Mouse (Mus musculus): ENCODE measurements at regions not wholly inside any gene's neighbourhood (a gene's known extent, or its start where the extent isn't known, plus 50 kb on each side); places are given as distances from the start of the nearest gene placed in this dataset.

DNA sequence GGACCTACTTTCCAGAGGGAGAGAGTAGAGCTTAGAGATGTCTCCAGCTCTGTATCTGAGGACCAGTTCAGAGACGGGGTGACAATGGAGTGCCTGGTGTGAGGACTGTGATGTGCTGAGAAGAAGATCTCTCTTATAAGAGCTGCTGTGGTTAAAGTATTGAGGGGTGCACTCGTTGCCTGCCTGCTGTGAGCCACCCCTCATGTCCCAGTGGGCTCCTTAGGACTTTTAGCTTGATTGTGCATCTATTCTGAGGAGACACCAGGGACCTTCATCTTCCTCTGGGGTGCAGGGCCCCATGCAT lies 96.9 kb downstream of the Hhipl2 start:
- TF ChIP-seq USF1 (IDR thresholded peaks at IDR 0.05; ENCODE audit: low read depth), result no peak
- no peak for TF ChIP-seq CEBPB (IDR thresholded peaks at IDR 0.05; ENCODE audit: insufficient read depth, poor library complexity, severe bottlenecking)
- no peak for TF ChIP-seq POLR2AphosphoS2 (IDR thresholded peaks at IDR 0.05; ENCODE audit: insufficient read length, low read depth)
- no peak for TF ChIP-seq TCF3 (IDR thresholded peaks at IDR 0.05; ENCODE audit: insufficient read length, low read depth)
- TF ChIP-seq SRF (IDR thresholded peaks at IDR 0.05; ENCODE audit: control insufficient read depth, insufficient read length, low read depth), result no peak
- TF ChIP-seq POLR2A (IDR thresholded peaks at IDR 0.05; ENCODE audit: insufficient read length, low read depth), result no peak
- no peak for TF ChIP-seq MYOD1 (IDR thresholded peaks at IDR 0.05; ENCODE audit: control insufficient read depth in 1 of 3, insufficient read length in 2 of 3, low read depth in 2 of 3)
- no peak for TF ChIP-seq TCF12 (IDR thresholded peaks at IDR 0.05; ENCODE audit: insufficient read depth, poor library complexity, severe bottlenecking)
- TF ChIP-seq MYOG (IDR thresholded peaks at IDR 0.05; ENCODE audit: control insufficient read depth in 1 of 3, insufficient read depth in 1 of 3, insufficient read length in 2 of 3, low read depth in 2 of 3), result no peak
- TF ChIP-seq MAX (IDR thresholded peaks at IDR 0.05; ENCODE audit: low read depth), result no peak
- no peak for TF ChIP-seq E2F4 (IDR thresholded peaks at IDR 0.05; ENCODE audit: insufficient read depth)
- no peak for TF ChIP-seq REST (IDR thresholded peaks at IDR 0.05; ENCODE audit: insufficient read depth, insufficient read length)
- Histone ChIP-seq H3ac (ENCODE audit: control insufficient read depth, insufficient read length) (no peak overlapping the region), H3K36me3 (ENCODE audit: control insufficient read depth, insufficient read depth) (no peaks in the 10 kb centered on the region), H3K4me2 (ENCODE audit: low read depth) (no peak overlapping the region), H3K4me3 (no peak overlapping the region), H3K27me3 (ENCODE audit: control insufficient read depth, insufficient read depth, insufficient read length) (no peaks in the 10 kb centered on the region), H3K79me2 (ENCODE audit: control insufficient read depth, insufficient read depth) (no peaks in the 10 kb centered on the region)

DNA sequence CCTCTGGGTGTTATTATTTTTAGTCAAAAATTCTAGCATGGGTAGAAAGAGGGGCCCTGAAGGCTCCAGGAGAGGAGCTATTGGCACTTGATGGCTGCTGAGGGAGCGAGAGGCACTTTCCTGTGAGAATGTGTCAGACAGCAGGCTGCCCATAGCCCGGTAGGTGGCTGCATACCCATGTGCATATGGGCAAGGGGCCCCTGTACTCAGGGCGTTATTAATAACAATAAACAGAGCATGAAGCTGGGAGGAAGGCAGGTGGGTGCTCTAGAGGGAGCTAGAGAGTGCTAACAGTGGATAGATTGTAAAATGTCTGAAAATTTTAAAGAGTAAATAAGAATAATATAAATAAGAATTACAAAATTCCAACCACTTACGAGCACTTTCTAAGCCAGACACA lies 98.2 kb downstream of the Hhipl2 start:
- Histone ChIP-seq H3K4me2 (ENCODE audit: low read depth) (no peak overlapping the region), H3K4me3 (no peak overlapping the region)
- TF ChIP-seq TCF3 (IDR thresholded peaks at IDR 0.05; ENCODE audit: insufficient read length, low read depth), result no peak
- no peak for TF ChIP-seq CEBPB (IDR thresholded peaks at IDR 0.05; ENCODE audit: insufficient read depth, poor library complexity, severe bottlenecking)
- no peak for TF ChIP-seq REST (IDR thresholded peaks at IDR 0.05; ENCODE audit: insufficient read depth, insufficient read length)
- no peak for TF ChIP-seq MYOG (IDR thresholded peaks at IDR 0.05; ENCODE audit: control insufficient read depth in 1 of 3, insufficient read depth in 1 of 3, insufficient read length in 2 of 3, low read depth in 2 of 3)
- TF ChIP-seq USF1 (IDR thresholded peaks at IDR 0.05; ENCODE audit: low read depth), result no peak
- TF ChIP-seq TCF12 (IDR thresholded peaks at IDR 0.05; ENCODE audit: insufficient read depth, poor library complexity, severe bottlenecking), result no peak
- no peak for TF ChIP-seq POLR2AphosphoS2 (IDR thresholded peaks at IDR 0.05; ENCODE audit: insufficient read length, low read depth)
- TF ChIP-seq MAX (IDR thresholded peaks at IDR 0.05; ENCODE audit: low read depth), result no peak

GRCm38 (mm10) chr1:183517236-183517635 lies 99.2 kb downstream of the Hhipl2 start:
- Histone ChIP-seq H3K4me2 (ENCODE audit: low read depth) (no peak overlapping the region), H3K4me3 (no peak overlapping the region), H3K79me2 (ENCODE audit: control insufficient read depth, insufficient read depth) (no peaks in the 10 kb centered on the region), H3K27me3 (ENCODE audit: control insufficient read depth, insufficient read depth, insufficient read length) (no peaks in the 10 kb centered on the region), H3ac (ENCODE audit: control insufficient read depth, insufficient read length) (no peak overlapping the region), H3K36me3 (ENCODE audit: control insufficient read depth, insufficient read depth) (no peaks in the 10 kb centered on the region)
- TF ChIP-seq MAX (IDR thresholded peaks at IDR 0.05; ENCODE audit: low read depth) (no peak), TCF12 (IDR thresholded peaks at IDR 0.05; ENCODE audit: insufficient read depth, poor library complexity, severe bottlenecking) (no peak), POLR2AphosphoS2 (IDR thresholded peaks at IDR 0.05; ENCODE audit: insufficient read length, low read depth) (no peak), MYOG (IDR thresholded peaks at IDR 0.05; ENCODE audit: control insufficient read depth in 1 of 3, insufficient read depth in 1 of 3, insufficient read length in 2 of 3, low read depth in 2 of 3) (no peak), USF1 (IDR thresholded peaks at IDR 0.05; ENCODE audit: low read depth) (no peak)

More for the DNA sequence above, 98.2 kb downstream of the Hhipl2 start:
- Histone ChIP-seq H3K36me3 (ENCODE audit: control insufficient read depth, insufficient read depth) (no peaks in the 10 kb centered on the region), H3K79me2 (ENCODE audit: control insufficient read depth, insufficient read depth) (no peaks in the 10 kb centered on the region), H3ac (ENCODE audit: control insufficient read depth, insufficient read length) (no peak overlapping the region), H3K27me3 (ENCODE audit: control insufficient read depth, insufficient read depth, insufficient read length) (no peaks in the 10 kb centered on the region)

DNA sequence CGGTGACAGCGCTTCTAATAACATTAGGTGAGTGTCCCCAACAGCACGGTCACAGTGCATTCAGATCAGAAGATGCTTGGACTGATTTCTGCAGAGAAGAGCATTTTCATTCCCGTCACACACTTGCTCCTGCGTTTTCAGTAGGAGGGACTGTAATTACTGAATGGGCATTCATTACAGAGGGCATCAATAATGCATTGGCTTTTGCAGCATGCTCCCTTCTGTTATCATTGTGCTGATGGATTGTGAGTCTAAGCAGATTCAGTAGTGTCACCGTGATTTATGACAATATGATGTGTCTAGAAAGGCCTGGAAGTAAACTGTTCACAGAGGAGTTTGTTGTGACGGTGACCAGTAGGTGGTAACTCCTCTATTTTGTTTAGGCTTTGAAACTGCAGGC lies 103.6 kb downstream of the Hhipl2 start:
- H3K79me2 ChIP-seq (ENCODE audit: control insufficient read depth, insufficient read depth), result no peaks in the 10 kb centered on the region
- H3K36me3 ChIP-seq (ENCODE audit: control insufficient read depth, insufficient read depth), result no peaks in the 10 kb centered on the region
- H3K4me3 ChIP-seq, result no peak overlapping the region
- TF ChIP-seq MYOG (IDR thresholded peaks at IDR 0.05; ENCODE audit: control insufficient read depth in 1 of 3, insufficient read depth in 1 of 3, insufficient read length in 2 of 3, low read depth in 2 of 3) (no peak), SRF (IDR thresholded peaks at IDR 0.05; ENCODE audit: control insufficient read depth, insufficient read length, low read depth) (no peak), CEBPB (IDR thresholded peaks at IDR 0.05; ENCODE audit: insufficient read depth, poor library complexity, severe bottlenecking) (no peak), TCF3 (IDR thresholded peaks at IDR 0.05; ENCODE audit: insufficient read length, low read depth) (no peak), REST (IDR thresholded peaks at IDR 0.05; ENCODE audit: insufficient read depth, insufficient read length) (no peak), MAX (IDR thresholded peaks at IDR 0.05; ENCODE audit: low read depth) (no peak)
- no peaks in the 10 kb centered on the region for H3K27me3 ChIP-seq (ENCODE audit: control insufficient read depth, insufficient read depth, insufficient read length)
- H3ac ChIP-seq (ENCODE audit: control insufficient read depth, insufficient read length), result no peak overlapping the region
- H3K4me2 ChIP-seq (ENCODE audit: low read depth), result no peak overlapping the region

- Histone ChIP-seq H3K79me2 (ENCODE audit: control insufficient read depth, insufficient read depth) (no peaks in the 10 kb centered on the region), H3K4me3 (no peak overlapping the region), H3ac (ENCODE audit: control insufficient read depth, insufficient read length) (no peak overlapping the region), H3K4me2 (ENCODE audit: low read depth) (no peak overlapping the region), H3K36me3 (ENCODE audit: control insufficient read depth, insufficient read depth) (no peaks in the 10 kb centered on the region), H3K27me3 (ENCODE audit: control insufficient read depth, insufficient read depth, insufficient read length) (no peaks in the 10 kb centered on the region)
- TF ChIP-seq TCF3 (IDR thresholded peaks at IDR 0.05; ENCODE audit: insufficient read length, low read depth) (no peak), MYOG (IDR thresholded peaks at IDR 0.05; ENCODE audit: control insufficient read depth in 1 of 3, insufficient read depth in 1 of 3, insufficient read length in 2 of 3, low read depth in 2 of 3) (no peak), SRF (IDR thresholded peaks at IDR 0.05; ENCODE audit: control insufficient read depth, insufficient read length, low read depth) (no peak), MYOD1 (IDR thresholded peaks at IDR 0.05; ENCODE audit: control insufficient read depth in 1 of 3, insufficient read length in 2 of 3, low read depth in 2 of 3) (no peak), CEBPB (IDR thresholded peaks at IDR 0.05; ENCODE audit: insufficient read depth, poor library complexity, severe bottlenecking) (no peak), E2F4 (IDR thresholded peaks at IDR 0.05; ENCODE audit: insufficient read depth) (no peak), MAX (IDR thresholded peaks at IDR 0.05; ENCODE audit: low read depth) (no peak)
Observed at GRCm38 (mm10) chr1:183533386-183533785, 115.4 kb downstream of the Hhipl2 start.
